In the genomic region with DNA sequence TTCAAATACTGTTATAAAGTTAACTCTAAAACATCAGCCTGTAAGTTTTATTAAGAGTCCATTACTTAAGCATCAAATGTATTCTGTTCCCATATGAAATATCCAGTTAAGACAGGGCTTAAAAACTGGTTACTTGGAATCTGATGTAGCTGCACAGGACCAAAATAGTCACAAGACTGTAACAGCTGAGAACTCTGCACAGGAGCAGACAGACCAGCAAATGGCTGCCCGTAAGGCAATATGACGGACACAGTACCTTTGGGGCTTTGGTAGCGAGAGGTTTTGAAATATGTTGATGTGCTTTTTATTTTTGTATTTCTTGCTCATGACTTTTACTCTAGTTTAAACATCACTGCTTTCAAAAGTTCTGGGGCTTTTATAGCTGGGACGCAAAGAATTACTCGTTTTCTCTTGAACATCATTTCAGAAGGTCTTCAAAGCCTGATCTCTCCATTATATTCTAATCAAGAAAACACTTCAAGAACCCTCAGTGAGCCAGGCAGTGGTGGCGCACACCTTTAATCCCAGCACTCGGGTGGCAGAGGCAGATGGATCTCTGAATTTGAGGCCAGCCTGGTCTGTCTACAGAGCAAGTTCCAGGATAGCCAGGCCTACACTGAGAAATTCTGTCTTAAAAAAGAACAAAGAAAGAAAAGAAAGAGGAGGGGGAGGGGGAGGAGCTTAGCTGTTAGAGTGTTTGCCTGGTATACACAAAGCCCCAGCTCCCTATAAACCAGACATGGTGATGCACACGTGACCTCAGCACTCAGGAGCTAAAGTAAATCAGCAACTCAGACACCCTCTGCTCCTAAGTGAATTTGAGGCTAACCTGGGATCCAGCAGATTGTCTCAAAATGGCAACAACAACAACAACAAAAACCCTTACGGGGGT, we compare ENCODE assay signal across 8 mouse cellular contexts. TPM values are rescaled to one million over a fixed set of nuclear protein-coding genes. Genes with fewer than 3 reads are reported as not detected.
DNase-seq lines count a peak whose midpoint lies in the region; ATAC-seq and TF ChIP-seq lines count a peak whose summit lies in the region.

No protein-coding gene starts in this region.

- H3K27me3 ChIP-seq in G1E (ENCODE audit: insufficient read depth, low read length): no peaks in the 10 kb centered on the region; the same call in 1 of the 2 replicates
- no peaks in the 10 kb centered on the region for H3K27me3 ChIP-seq in forebrain, embryonic 11.5 days (ENCODE audit: control insufficient read depth, insufficient read depth, low read length)
- H3K27me3 ChIP-seq in limb, embryonic 13.5 days: no peaks in the 10 kb centered on the region
- no peaks in the 10 kb centered on the region for H3K27me3 ChIP-seq in neural tube, embryonic 13.5 days

- 33% methylated on average over 9 of the region's 9 CpGs for WGBS in forebrain, embryonic 11.5 days
- WGBS in limb, embryonic 13.5 days: 35% methylated on average over 9 of the region's 9 CpGs
- WGBS in neural tube, embryonic 13.5 days: 25% methylated on average over 9 of the region's 9 CpGs

- peak overlapping the region; percentile 74 for H3K9ac ChIP-seq in forebrain, embryonic 11.5 days (ENCODE audit: low read length)
- peak overlapping the region; percentile 69 for H3K9ac ChIP-seq in limb, embryonic 13.5 days
- peak overlapping the region; percentile 64 for H3K9ac ChIP-seq in neural tube, embryonic 13.5 days

- peak; percentile 25 for DNase-seq in cerebellum, adult 9-11 months
- no peak for DNase-seq in cerebellum, postnatal 14 days
- no peak for DNase-seq in G1E (ENCODE audit: low spot score)
- DNase-seq in forebrain, embryonic 11.5 days (ENCODE audit: low spot score): peak; percentile 58
- DNase-seq in adrenal gland, adult 2 months: no peak

- ATAC-seq in G1E (ENCODE audit: extremely low read depth, insufficient number of reproducible peaks, low FRiP score, poor library complexity, severe bottlenecking): no peak
- ATAC-seq in forebrain, embryonic 11.5 days (replicated peaks; ENCODE audit: low FRiP score): peak; percentile 85
- ATAC-seq in limb, embryonic 13.5 days (ENCODE audit: low FRiP score, low read depth): peak; percentile 73
- ATAC-seq in neural tube, embryonic 13.5 days (ENCODE audit: low read depth): peak; percentile 90
- ATAC-seq in activated CD4-positive, CD25-positive, alpha-beta regulatory T cell, adult 4 months: no peak

- H3K4me2 ChIP-seq in forebrain, embryonic 11.5 days (ENCODE audit: low read depth, low read length, severe bottlenecking): peak overlapping the region; percentile 40
- H3K4me2 ChIP-seq in limb, embryonic 13.5 days (replicated peaks): peak overlapping the region; percentile 67
- H3K4me2 ChIP-seq in neural tube, embryonic 13.5 days: peak overlapping the region; percentile 54

- H3K4me1 ChIP-seq in G1E (ENCODE audit: insufficient read depth, low read depth, low read length): peaks cover 45% of the 10 kb centered on the region
- peaks cover 13% of the 10 kb centered on the region for H3K4me1 ChIP-seq in forebrain, embryonic 11.5 days (replicated peaks; ENCODE audit: control insufficient read depth, insufficient read depth, low read length)
- peaks cover 49% of the 10 kb centered on the region for H3K4me1 ChIP-seq in limb, embryonic 13.5 days
- H3K4me1 ChIP-seq in neural tube, embryonic 13.5 days (replicated peaks): peaks cover 35% of the 10 kb centered on the region

- H3K27ac ChIP-seq in forebrain, embryonic 11.5 days (ENCODE audit: low read depth, low read length): peak overlapping the region; percentile 100
- peak overlapping the region; percentile 100 for H3K27ac ChIP-seq in limb, embryonic 13.5 days
- H3K27ac ChIP-seq in neural tube, embryonic 13.5 days (replicated peaks): peak overlapping the region; percentile 96

- no peaks in the 10 kb centered on the region for H3K36me3 ChIP-seq in G1E (replicated peaks)
- no peaks in the 10 kb centered on the region for H3K36me3 ChIP-seq in forebrain, embryonic 11.5 days (ENCODE audit: control insufficient read depth, insufficient read depth, low read length)
- H3K36me3 ChIP-seq in limb, embryonic 13.5 days: no peaks in the 10 kb centered on the region
- H3K36me3 ChIP-seq in neural tube, embryonic 13.5 days: no peaks in the 10 kb centered on the region

- peaks cover 3% of the 10 kb centered on the region; the same call in 1 of the 2 replicates for H3K9me3 ChIP-seq in G1E (replicated peaks)
- no peaks in the 10 kb centered on the region for H3K9me3 ChIP-seq in forebrain, embryonic 11.5 days (ENCODE audit: control insufficient read depth, low read length)
- no peaks in the 10 kb centered on the region for H3K9me3 ChIP-seq in limb, embryonic 13.5 days
- no peaks in the 10 kb centered on the region for H3K9me3 ChIP-seq in neural tube, embryonic 13.5 days

- peak overlapping the region; percentile 68 for H3K4me3 ChIP-seq in G1E (ENCODE audit: low read depth, low read length)
- peak overlapping the region; percentile 32 for H3K4me3 ChIP-seq in forebrain, embryonic 11.5 days (ENCODE audit: low read depth, low read length)
- H3K4me3 ChIP-seq in limb, embryonic 13.5 days: peak overlapping the region; percentile 35
- peak overlapping the region; percentile 27 for H3K4me3 ChIP-seq in neural tube, embryonic 13.5 days

- TF ChIP-seq CTCF in G1E (IDR thresholded peaks at IDR 0.05; ENCODE audit: low read depth, low read length): no peak

RNA-seq across cellular contexts. Expression of a gene that starts 22.9 kb away (rescaled TPM):
- 869 and 984 TPM in 2 replicates for total RNA-seq in G1E (2014; fragmentation: Nextera tagmentation)
- total RNA-seq in G1E (2017): 631 and 707 TPM in 2 replicates
- 399 and 562 TPM in 2 replicates for polyA plus RNA-seq in G1E (2012)
- 781 and 793 TPM in 2 replicates for polyA plus RNA-seq in forebrain, embryonic 11.5 days (2014; fragmentation: Nextera tagmentation; extraction: Ambion mirVana)
- 754 and 779 TPM in 2 replicates for polyA plus RNA-seq in limb, embryonic 13.5 days (2015; fragmentation: Nextera tagmentation; extraction: Ambion mirVana)
- polyA plus RNA-seq in neural tube, embryonic 13.5 days (2015; fragmentation: Nextera tagmentation; extraction: Ambion mirVana): 475 and 521 TPM in 2 replicates
- 1 to 10 TPM; 1.2 to 1.3 TPM for polyA plus RNA-seq in activated CD4-positive, CD25-positive, alpha-beta regulatory T cell, adult 4 months (2017; shearing (Covaris generic))
- 100 to 1,000 TPM; 393 to 436 TPM for total RNA-seq in adrenal gland, adult 2 months (2021)
- polyA plus RNA-seq in adrenal gland, adult 2 months (2012; rRNA removed): 139 and 169 TPM in 2 replicates

Comparison
In these comparisons a context has a peak if more than half of its experiments do, and no peak if none do; other contexts are left out.
1. DNase-seq: peak in cerebellum, adult 9-11 months (single experiment) and forebrain, embryonic 11.5 days (single experiment); none in cerebellum, postnatal 14 days (0 of 2), G1E (single experiment) and adrenal gland, adult 2 months (single experiment).
2. ATAC-seq: peak in forebrain, embryonic 11.5 days (single experiment), limb, embryonic 13.5 days (single experiment) and neural tube, embryonic 13.5 days (single experiment); none in G1E (single experiment) and activated CD4-positive, CD25-positive, alpha-beta regulatory T cell, adult 4 months (single experiment).
3. RNA of a gene that starts 22.9 kb away (polyA plus RNA-seq): 781 to 793 TPM in forebrain, embryonic 11.5 days, 754 to 779 TPM in limb, embryonic 13.5 days, 399 to 562 TPM in G1E, 475 to 521 TPM in neural tube, embryonic 13.5 days and 139 to 169 TPM in adrenal gland, adult 2 months; 1.2 to 1.3 TPM in activated CD4-positive, CD25-positive, alpha-beta regulatory T cell, adult 4 months; every median in the first group is over 10 times any median in the second.
4. Peak in every context shown above with its lines, with median percentiles within 50 percentile points of each other: H3K4me3 ChIP-seq, H3K27ac ChIP-seq, H3K4me2 ChIP-seq and H3K9ac ChIP-seq.